ENCODE assay signal across 20 mouse cellular contexts in the genomic region with DNA sequence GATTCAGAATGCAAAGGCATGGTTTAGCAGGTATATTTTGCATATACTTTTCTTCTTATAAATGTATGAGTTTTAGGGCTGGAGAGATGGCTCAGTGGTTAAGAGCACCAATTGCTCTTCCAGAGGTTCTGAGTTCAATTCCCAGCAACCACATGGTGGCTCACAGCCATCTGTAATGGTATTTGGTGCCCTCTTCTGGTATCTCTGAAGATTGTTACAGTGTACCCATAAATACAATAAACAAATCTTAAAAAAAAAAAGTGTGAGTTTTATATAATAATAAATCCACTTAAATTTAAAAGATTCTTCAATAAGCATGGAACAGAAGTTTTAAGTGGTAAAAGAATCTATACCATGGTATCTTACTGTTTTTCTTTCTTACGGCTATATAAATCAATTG. TPM values are rescaled to one million over a fixed set of nuclear protein-coding genes. Genes with fewer than 3 reads are reported as not detected.
DNase-seq lines count a peak whose midpoint lies in the region; TF ChIP-seq lines count a peak whose summit lies in the region.
"Had no signal": no experiment of that assay in that cellular context is flagged by ENCODE, and none has a peak within 500 bp of the region (broad histone marks: within the 10 kb centered on the region; RNA-seq: fewer than 3 reads in every experiment).

No protein-coding gene starts in this region.

- TF ChIP-seq EP300 in CH12.LX (IDR thresholded peaks at IDR 0.05; ENCODE audit: low read length) = no peak

- H3K9ac ChIP-seq in CH12.LX (ENCODE audit: insufficient read depth, low read depth) = no peak overlapping the region
- H3K9ac ChIP-seq: heart, embryonic 12.5 days; liver, embryonic 13.5 days; midbrain, embryonic 13.5 days had no signal

- WGBS in thymus, adult 2 months = 100% methylated on average over 1 of the region's 1 CpGs

- H3K4me1 ChIP-seq in CH12.LX (ENCODE audit: control insufficient read depth in 1 of 2, insufficient read depth in 2 of 2) = no peaks in the 10 kb centered on the region
- H3K4me1 ChIP-seq in thymus, adult 2 months (replicated peaks; ENCODE audit: control insufficient read depth, insufficient read depth, low read length) = no peaks in the 10 kb centered on the region
- H3K4me1 ChIP-seq: embryonic facial prominence, embryonic 10.5 days; heart, embryonic 12.5 days; liver, embryonic 13.5 days; midbrain, embryonic 13.5 days had no signal

- no peak for TF ChIP-seq POLR2A in CH12.LX (IDR thresholded peaks at IDR 0.05; ENCODE audit: low read depth, low read length)
- no peak for TF ChIP-seq POLR2A in thymus, adult 2 months (IDR thresholded peaks at IDR 0.05; ENCODE audit: control insufficient read depth, extremely low read depth, insufficient read depth, low read length, poor library complexity)

- intact Hi-C loops in left cerebral cortex, adult 2 months (cut with DNase I) = no loop called here

- H3K79me2 ChIP-seq in CH12.LX (replicated peaks; ENCODE audit: control insufficient read depth, extremely low read depth, insufficient read depth, poor library complexity, severe bottlenecking) = no peaks in the 10 kb centered on the region

- no peak for DNase-seq in left cerebral cortex, adult 2 months (ENCODE audit: extremely low spot score in 1 of 2, low spot score in 2 of 2)
- DNase-seq in left cerebral cortex, adult 9 months (ENCODE audit: low spot score in 2 of 2) = no peak
- peak; percentile 29 for DNase-seq in A20 (ENCODE audit: low read depth, low spot score)
- DNase-seq in CH12.LX (ENCODE audit: extremely low read depth) = no peak
- DNase-seq in induced T-regulatory cell, adult 2 months (ENCODE audit: low read depth) = peak; percentile 43
- DNase-seq in frontal cortex, adult 2 months (ENCODE audit: extremely low spot score in 1 of 2, low spot score in 1 of 2) = no peak
- DNase-seq in thymus, adult 2 months = no peak
- DNase-seq: cerebellum, postnatal 36 days; gastrocnemius, postnatal 36 days; heart, postnatal 36 days; kidney, postnatal 25 days; left cerebral cortex, postnatal 4 days; liver, embryonic 13.5 days; lung, postnatal 4 days; right cerebral cortex, postnatal 14 days; thymus, adult 18-20 months had no signal

- dilution Hi-C loops in CH12.LX (cut with MboI; ENCODE audit: extremely low pct_ligation_motif_present, extremely low pct_unique_long_range_greater_than_20kb, low sequenced_read_pairs) = no loop called here

- in situ Hi-C loops in CH12.LX (cut with MboI; ENCODE audit: low pct_ligation_motif_present, low pct_unique_long_range_greater_than_20kb, low sequenced_read_pairs) = no loop called here

- peak; percentile 29 for TF ChIP-seq CTCF in left cerebral cortex, adult 2 months (IDR thresholded peaks at IDR 0.05)
- peak in 1 of 2 experiments; percentile 54; a peak in 2 of 4 replicates for TF ChIP-seq CTCF in CH12.LX (conservative IDR thresholded peaks at IDR 0.05 in 1 of 2, IDR thresholded peaks at IDR 0.05 in 1 of 2; ENCODE audit: low read depth in 2 of 2, low read length in 2 of 2)
- no peak for TF ChIP-seq CTCF in thymus, adult 2 months (IDR thresholded peaks at IDR 0.05; ENCODE audit: borderline replicate concordance, control insufficient read depth, extremely low read depth, insufficient read depth, low read length, poor library complexity)

- TF ChIP-seq RAD21 in CH12.LX (IDR thresholded peaks at IDR 0.05; ENCODE audit: low read depth, low read length) = peak; percentile 21

- H3K27ac ChIP-seq in left cerebral cortex, adult 2 months = no peak overlapping the region
- H3K27ac ChIP-seq in CH12.LX (ENCODE audit: insufficient read depth, low read depth) = no peak overlapping the region
- H3K27ac ChIP-seq in thymus, adult 2 months (ENCODE audit: control insufficient read depth, insufficient read depth, low read length) = no peak overlapping the region
- H3K27ac ChIP-seq: embryonic facial prominence, embryonic 10.5 days; liver, embryonic 13.5 days; midbrain, embryonic 13.5 days had no signal

- no peak overlapping the region for H3K4me2 ChIP-seq in CH12.LX (ENCODE audit: insufficient read depth, low read depth, poor library complexity, severe bottlenecking)
- H3K4me2 ChIP-seq: heart, embryonic 12.5 days; liver, embryonic 13.5 days; midbrain, embryonic 13.5 days had no signal

- no peaks in the 10 kb centered on the region for H3K27me3 ChIP-seq in CH12.LX (replicated peaks)
- no peaks in the 10 kb centered on the region for H3K27me3 ChIP-seq in thymus, adult 2 months (ENCODE audit: control insufficient read depth, insufficient read depth, low read length)
- H3K27me3 ChIP-seq: heart, embryonic 12.5 days; liver, embryonic 13.5 days; midbrain, embryonic 13.5 days had no signal

- H3K4me3 ChIP-seq in left cerebral cortex, adult 2 months = no peak overlapping the region
- no peak overlapping the region for H3K4me3 ChIP-seq in CH12.LX (replicated peaks in 1 of 3; ENCODE audit: low read depth in 2 of 3, low read length in 2 of 3, poor library complexity in 1 of 3)
- H3K4me3 ChIP-seq in thymus, adult 2 months (ENCODE audit: control insufficient read depth, insufficient read depth, low read length) = no peak overlapping the region
- H3K4me3 ChIP-seq: embryonic facial prominence, embryonic 10.5 days; erythroblast, embryonic 14.5 days; heart, embryonic 12.5 days; liver, embryonic 13.5 days; midbrain, embryonic 13.5 days had no signal

- H3K9me3 ChIP-seq in CH12.LX (replicated peaks; ENCODE audit: low read length) = no peaks in the 10 kb centered on the region
- H3K9me3 ChIP-seq: embryonic facial prominence, embryonic 10.5 days; heart, embryonic 12.5 days; liver, embryonic 13.5 days; midbrain, embryonic 13.5 days had no signal

- H3K36me3 ChIP-seq in CH12.LX (replicated peaks in 1 of 2; ENCODE audit: control insufficient read depth in 1 of 2, insufficient read depth in 1 of 2, low read length in 1 of 2) = peaks cover 2 to 13% of the 10 kb centered on the region in 2 experiments
- peaks cover 5% of the 10 kb centered on the region; the same call in 1 of the 2 replicates for H3K36me3 ChIP-seq in thymus, adult 2 months (ENCODE audit: control insufficient read depth, insufficient read depth, low read length)

TF ChIP-seq in CH12.LX, 34 proteins besides CTCF, POLR2A, EP300 and RAD21:
- TF ChIP-seq GABPA (IDR thresholded peaks at IDR 0.05; ENCODE audit: insufficient replicate concordance, low read depth, low read length) = no peak
- TF ChIP-seq MYC (IDR thresholded peaks at IDR 0.05; ENCODE audit: low read depth, low read length) = 0 out of 2 replicates have a peak, but pooled peaks have one; percentile 48

RNA-seq across cellular contexts. Expression of a gene that starts 6.1 kb away (rescaled TPM):
- 10 to 100 TPM; 30.4 to 32.4 TPM for total RNA-seq in left cerebral cortex, adult 2 months (2021)
- total RNA-seq in CH12.LX (2012; rRNA removed) = 58.7 and 76.9 TPM in 2 replicates
- total RNA-seq in CH12.LX (2014; rRNA removed) = 107 and 116 TPM in 2 replicates
- polyA plus RNA-seq in CH12.LX (2012; ENCODE audit: insufficient read length, low read depth) = 97.4 and 112 TPM in 2 replicates
- polyA plus RNA-seq in frontal cortex, adult 2 months (2012; rRNA removed) = 19.0 and 22.3 TPM in 2 replicates
- polyA plus RNA-seq in thymus, adult 2 months (2012; rRNA removed) = 21.9 and 24.2 TPM in 2 replicates

RNA-seq across cellular contexts. Expression of a gene that starts 6.5 kb away (rescaled TPM):
- total RNA-seq in left cerebral cortex, adult 2 months (2021) = 10 to 100 TPM; 26.2 to 26.9 TPM
- 2.2 and 3.3 TPM in 2 replicates for total RNA-seq in CH12.LX (2012; rRNA removed)
- 3.2 TPM in 2 replicates for total RNA-seq in CH12.LX (2014; rRNA removed)
- polyA plus RNA-seq in CH12.LX (2012; ENCODE audit: insufficient read length, low read depth) = 2.1 and 3.0 TPM in 2 replicates
- 9.7 and 13.2 TPM in 2 replicates for polyA plus RNA-seq in frontal cortex, adult 2 months (2012; rRNA removed)
- polyA plus RNA-seq in thymus, adult 2 months (2012; rRNA removed) = 4.7 and 4.8 TPM in 2 replicates

Comparison
In these comparisons a context has a peak if more than half of its experiments do, and no peak if none do; other contexts are left out.
1. DNase-seq: peak in A20 (single experiment) and induced T-regulatory cell, adult 2 months (single experiment); none in left cerebral cortex, adult 2 months (0 of 2), left cerebral cortex, adult 9 months (0 of 2), CH12.LX (single experiment), frontal cortex, adult 2 months (0 of 2) and thymus, adult 2 months (single experiment).